Mouse (Mus musculus): ENCODE data around the gene Zfp541.

Gene Zfp541

GRCm38 (mm10) chr7:16061219-16062098 lies at the start of gene Zfp541:
Zfp541 (plus strand) TSS chr7:16061814.
- DNase-seq (ENCODE audit: low read depth, low spot score), result no peak

GRCm38 (mm10) chr7:16012576-16013263 lies 48.9 kb upstream of the Zfp541 start:
- no peak for DNase-seq (ENCODE audit: low read depth, low spot score)

GRCm38 (mm10) chr7:16013722-16014275 lies 47.8 kb upstream of the Zfp541 start:
- DNase-seq (ENCODE audit: low read depth, low spot score), result no peak

GRCm38 (mm10) chr7:16014521-16015175 lies 47.0 kb upstream of the Zfp541 start:
- DNase-seq (ENCODE audit: low read depth, low spot score), result no peak

- DNase-seq (ENCODE audit: low read depth, low spot score), result no peak
These were observed 46.2 kb upstream of the Zfp541 start for GRCm38 (mm10) chr7:16015384-16015783.

DNA sequence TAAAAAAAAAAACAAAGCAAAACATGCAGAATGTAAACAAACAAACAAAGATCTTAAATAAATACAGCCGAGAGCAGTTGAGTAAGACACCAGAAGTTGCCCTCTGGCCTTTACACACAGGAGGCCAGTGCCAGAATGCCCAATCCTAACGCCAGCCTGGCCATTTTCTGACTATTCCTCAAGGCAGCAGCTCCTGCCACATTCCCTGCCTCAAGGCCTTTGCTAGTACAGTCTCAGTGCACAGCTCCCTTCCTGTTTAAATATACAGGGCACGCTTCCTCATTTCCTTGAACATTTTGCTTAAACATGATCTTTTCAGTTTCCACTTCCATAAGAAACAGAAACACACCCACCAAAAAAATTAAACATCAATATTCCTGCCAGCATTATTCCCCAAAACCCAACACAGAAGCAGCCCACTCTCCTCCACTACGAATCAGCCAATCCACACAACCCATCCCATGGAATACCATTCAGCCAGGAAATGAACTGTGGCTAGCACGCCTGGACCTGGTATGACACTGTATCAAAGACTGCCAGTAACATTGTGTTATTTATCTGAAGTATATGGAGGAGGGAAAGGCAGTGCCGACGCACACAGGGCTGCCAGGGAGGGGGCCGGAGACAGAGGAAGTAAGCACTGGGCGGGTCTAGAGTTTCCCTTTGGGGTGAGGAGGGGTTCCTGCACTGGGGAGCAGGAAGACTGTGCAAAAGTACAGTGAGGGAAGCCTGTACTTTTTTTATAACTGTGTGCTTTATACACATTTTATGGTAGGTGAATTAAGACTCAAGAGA lies 43.4 kb upstream of the Zfp541 start:
- no peak for DNase-seq (ENCODE audit: low read depth, low spot score)

GRCm38 (mm10) chr7:16019256-16020094 lies 42.1 kb upstream of the Zfp541 start:
- no peak for DNase-seq (ENCODE audit: low read depth, low spot score)

- DNase-seq (ENCODE audit: low read depth, low spot score), result no peak
These were observed 36.9 kb upstream of the Zfp541 start for GRCm38 (mm10) chr7:16024603-16025222.

- no peak for DNase-seq (ENCODE audit: low read depth, low spot score)
These were observed 33.3 kb upstream of the Zfp541 start for GRCm38 (mm10) chr7:16028102-16028927.

GRCm38 (mm10) chr7:16031072-16031471 lies 30.5 kb upstream of the Zfp541 start:
- DNase-seq (ENCODE audit: low read depth, low spot score), result no peak

DNA sequence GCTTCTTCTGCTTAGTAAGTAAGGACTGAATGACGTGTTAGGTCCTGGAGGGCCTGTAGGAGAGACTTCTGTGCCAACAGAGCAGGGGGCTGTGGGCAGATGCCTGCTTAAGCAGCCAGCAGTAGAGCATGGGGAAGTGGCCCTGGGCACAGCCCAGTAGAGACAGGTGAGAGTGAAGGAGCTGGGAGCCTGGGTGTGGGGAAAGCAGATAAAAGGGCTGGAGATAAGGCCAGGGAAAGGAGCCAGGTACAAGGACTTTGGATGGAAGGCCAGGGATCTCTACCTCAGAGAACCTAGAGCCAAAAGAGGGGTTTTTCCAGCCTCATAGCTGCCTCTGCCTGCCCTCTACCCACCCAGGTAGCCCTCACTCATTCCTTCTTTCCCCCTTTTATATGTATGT lies 28.6 kb upstream of the Zfp541 start:
- no peak for DNase-seq (ENCODE audit: low read depth, low spot score)

DNA sequence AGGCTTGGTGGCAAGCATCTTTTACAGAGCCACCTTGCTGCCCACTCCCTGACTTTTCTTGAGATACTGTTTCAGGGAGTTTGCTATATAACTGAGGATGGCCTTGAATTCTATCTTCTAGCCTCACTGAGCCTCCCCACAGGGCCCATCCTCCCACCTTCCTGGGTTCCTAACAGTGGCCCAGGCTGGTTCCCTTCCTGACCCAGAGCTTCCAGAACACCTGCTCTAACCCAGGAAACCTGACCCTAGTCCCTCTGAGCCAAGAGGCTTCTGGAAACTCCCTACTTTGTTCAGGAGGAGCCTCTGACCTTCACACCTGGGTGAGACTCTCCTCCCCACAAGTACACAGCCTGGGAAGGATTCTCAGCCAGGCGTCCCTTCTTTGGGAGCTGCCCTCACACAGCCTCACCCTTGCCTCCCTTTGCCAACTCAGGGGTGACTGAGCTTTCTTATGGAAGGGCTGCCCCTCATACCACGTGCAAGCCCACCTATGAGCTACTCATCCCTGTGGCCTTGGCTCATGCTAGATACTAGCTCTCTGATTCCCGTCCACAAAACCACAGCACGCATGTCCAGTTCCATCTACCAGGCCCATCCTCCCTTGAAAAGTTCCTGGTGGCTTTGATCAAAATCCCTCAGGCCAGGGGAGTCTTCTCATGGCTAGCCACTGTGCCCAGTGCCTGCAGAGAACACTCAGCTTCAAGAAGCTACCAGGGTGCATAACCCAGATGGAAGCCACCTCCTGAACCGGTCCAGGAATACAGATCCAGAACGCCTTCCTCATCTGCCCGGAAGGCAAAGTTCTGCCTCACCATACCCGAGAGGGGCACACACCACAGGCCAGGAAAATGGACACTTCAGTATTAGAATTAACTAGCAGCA lies 27.8 kb upstream of the Zfp541 start:
- DNase-seq (ENCODE audit: low read depth, low spot score), result no peak

DNA sequence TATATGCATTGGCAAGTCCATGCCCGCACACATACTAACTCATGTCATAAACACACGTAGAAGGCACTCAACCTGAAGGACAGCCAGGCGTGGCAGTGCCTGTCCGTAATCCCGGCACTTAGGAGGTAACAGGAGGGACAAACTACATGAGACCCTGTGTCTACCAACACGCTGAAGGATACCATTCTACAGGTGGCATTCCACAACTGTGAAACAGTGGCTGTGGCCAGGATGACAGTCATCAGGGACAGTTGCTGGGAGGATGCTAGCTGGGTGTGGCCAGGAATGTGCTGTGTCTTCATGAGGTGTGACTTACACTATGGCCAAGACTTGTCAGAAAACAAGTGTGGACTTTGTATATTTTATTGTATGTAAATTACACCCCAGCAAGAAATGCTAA lies 24.6 kb upstream of the Zfp541 start:
- DNase-seq (ENCODE audit: low read depth, low spot score), result no peak

GRCm38 (mm10) chr7:16039363-16039762 lies 22.3 kb upstream of the Zfp541 start:
- DNase-seq (ENCODE audit: low read depth, low spot score), result no peak

DNA sequence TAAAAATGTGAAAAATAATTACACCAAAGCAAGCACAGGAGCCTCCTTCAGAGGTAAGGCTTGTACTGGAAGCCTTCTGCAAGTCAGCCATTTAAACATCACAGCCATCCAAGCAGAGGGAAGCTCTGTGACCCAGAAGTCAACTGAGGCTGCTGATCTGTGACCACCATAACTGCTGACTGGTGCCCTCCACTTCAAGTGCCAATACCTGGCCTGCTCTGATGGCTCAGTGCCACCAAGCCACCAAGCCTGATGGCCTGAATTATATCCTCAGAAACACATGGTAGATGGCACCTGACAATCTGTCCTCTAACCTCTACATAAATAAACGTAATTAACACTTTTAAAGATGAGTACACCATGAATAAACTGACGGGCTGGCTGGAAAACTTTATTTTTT lies 20.4 kb upstream of the Zfp541 start:
- DNase-seq (ENCODE audit: low read depth, low spot score), result no peak

DNA sequence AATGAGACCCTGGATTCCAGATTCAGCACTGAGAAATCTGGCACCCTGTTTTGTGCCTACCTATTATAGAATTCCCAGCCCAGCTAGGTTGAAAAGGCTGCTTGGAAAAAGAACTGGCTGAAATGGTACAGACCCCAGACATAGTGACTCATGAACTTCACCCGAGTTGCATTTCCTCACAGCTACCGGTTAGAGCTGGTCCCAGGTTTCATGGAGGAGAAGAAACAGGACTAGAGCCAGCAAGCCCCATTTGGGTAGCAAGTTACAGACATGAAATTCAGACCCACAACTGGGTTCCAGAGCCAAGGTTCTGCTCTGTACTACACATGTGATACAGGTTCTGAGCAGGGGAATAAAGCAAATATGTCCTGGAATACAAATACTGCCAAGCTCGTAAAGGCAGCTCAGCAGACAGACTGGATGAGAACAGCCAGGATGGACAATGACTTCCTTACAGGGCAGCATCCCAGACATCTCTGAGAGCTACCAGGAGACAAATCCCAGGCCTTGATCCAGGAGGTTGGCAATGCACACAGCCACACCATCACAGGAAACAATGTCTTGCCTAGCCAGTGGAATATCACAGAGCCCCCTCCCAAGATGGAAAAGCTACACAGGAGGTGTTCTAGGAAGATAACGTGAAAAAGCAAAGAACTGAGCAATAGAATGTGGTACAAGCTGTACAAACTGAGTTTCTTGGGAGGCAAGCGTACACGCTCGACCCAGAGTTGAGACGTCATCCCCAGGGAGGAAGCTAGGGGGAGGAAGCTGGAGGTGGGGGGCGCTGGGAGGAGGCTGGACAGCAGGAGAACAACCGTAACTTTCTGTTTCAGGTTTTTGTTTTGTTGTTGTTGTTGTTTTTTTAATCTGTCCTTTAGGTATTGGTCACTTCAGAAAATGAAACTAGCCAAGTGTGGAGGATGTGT lies 18.5 kb upstream of the Zfp541 start:
- no peak for DNase-seq (ENCODE audit: low read depth, low spot score)

DNA sequence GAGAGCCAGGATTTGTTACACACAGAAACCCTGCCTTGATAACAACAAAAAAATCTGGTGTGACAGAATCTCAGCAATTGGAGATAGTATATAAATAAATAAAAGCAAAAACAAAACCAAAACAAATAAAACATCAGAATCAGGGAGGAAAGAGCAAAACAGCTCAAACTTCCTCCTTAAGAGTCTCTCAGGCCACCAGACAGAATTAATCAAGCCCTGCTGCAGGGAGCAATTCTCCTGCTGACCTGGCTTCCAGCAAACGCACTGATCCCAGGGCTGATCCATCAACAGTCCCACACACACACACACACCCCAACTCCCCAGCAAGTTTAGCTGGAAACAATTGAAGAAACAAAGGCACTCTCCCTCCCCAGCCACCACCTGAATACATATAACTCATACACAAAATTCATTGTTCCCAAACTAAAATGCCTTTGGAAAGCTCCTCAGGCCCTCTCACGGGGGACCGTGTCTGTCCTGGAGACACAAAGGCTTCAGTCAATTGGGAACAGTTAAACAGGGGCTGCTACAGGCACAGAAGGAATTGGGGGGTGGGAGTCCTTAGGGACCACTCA lies 17.7 kb upstream of the Zfp541 start:
- DNase-seq (ENCODE audit: low read depth, low spot score), result no peak
